Mouse (Mus musculus) kidney, embryonic 16.5 days (tissue): Measurements from ENCODE around the gene Hip1r. TPM values are rescaled to one million over a fixed set of nuclear protein-coding genes. Genes with fewer than 3 reads are reported as not detected.

Experiments used
- ATAC-seq: fragments of 200-750 bp; cut with Nextera tagmentation; 2 replicates; pipeline ENCODE4 v1.8.0; 2017; ENCODE audit warnings: moderate TSS enrichment; ENCODE audit not compliant: low FRiP score, low TSS enrichment
- H3K27ac ChIP-seq: fragments of 300-500 bp; sonication (generic); 2 replicates; pipeline ENCODE4 v1.5.1; 2014; ENCODE audit warnings: low read length
- H3K27me3 ChIP-seq: fragments of 300-500 bp; sonication (generic); 2 replicates; pipeline ENCODE4 v1.6.1; 2014; ENCODE audit warnings: low read length, control low read depth, mixed read lengths; ENCODE audit not compliant: insufficient read depth
- H3K36me3 ChIP-seq: fragments of 300-500 bp; sonication (generic); 2 replicates; pipeline ENCODE4 v1.6.1; 2014; ENCODE audit warnings: low read length, control low read depth, mixed read lengths; ENCODE audit not compliant: insufficient read depth
- H3K4me1 ChIP-seq: fragments of 300-500 bp; sonication (generic); 2 replicates; pipeline ENCODE4 v1.6.1; 2014; ENCODE audit warnings: low read length, control low read depth, mixed read lengths; ENCODE audit not compliant: insufficient read depth
- H3K4me2 ChIP-seq: fragments of 300-500 bp; sonication (generic); replicated peaks from 2 replicates; pipeline ENCODE4 v1.6.1; 2014; ENCODE audit warnings: low read depth, low read length
- H3K4me3 ChIP-seq: fragments of 300-500 bp; sonication (generic); 2 replicates; pipeline ENCODE4 v1.5.1; 2014; ENCODE audit warnings: mild to moderate bottlenecking, low read length
- H3K9ac ChIP-seq: fragments of 300-500 bp; sonication (generic); replicated peaks from 2 replicates; pipeline ENCODE4 v1.6.1; 2014; ENCODE audit warnings: low read length
- H3K9me3 ChIP-seq: fragments of 300-500 bp; sonication (generic); 2 replicates; pipeline ENCODE4 v1.6.1; 2016; ENCODE audit warnings: low read length, control low read depth
- WGBS: fragments of 180-500 bp; shearing (Covaris S2); extraction: QIAGEN DNeasy Blood & Tissue Kit; methylation state at CpG from one replicate; pipeline ENCODE4 v1.1.7; 2014; 5-methylcytosine and 5-hydroxymethylcytosine counted together
- polyA plus RNA-seq: library from polyadenylated mRNA; unstranded; fragments of >200 nt; fragmentation: Nextera tagmentation; extraction: Ambion mirVana; gene quantifications from 2 replicates; pipeline ENCODE4 v1.2.1, GENCODE M21; 2015

Gene Hip1r
- polyA plus RNA-seq, 1 experiment from 2014 or later, result 23.1 TPM

DNA sequence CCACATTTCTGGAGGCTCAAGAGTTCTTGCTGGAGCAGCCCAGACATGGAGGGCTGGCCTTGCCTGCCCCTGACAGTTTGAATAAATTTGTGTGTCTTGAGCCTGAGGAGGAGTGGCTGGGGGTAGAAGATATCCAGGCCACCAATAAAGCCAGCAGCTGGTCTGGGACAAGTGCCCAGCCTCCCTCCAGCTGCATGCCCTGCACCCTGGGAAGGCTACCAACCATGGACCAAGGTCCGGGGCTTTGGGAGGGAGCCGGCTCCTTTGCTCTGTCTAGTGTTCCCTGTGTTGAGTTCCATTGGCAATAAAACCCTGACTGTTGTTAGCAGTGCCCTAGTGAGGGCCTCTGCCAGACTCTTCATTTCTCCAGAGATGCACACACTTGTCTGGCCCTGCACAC, 29.4 kb downstream of the Hip1r start:
- Histone ChIP-seq H3K9me3 (no peaks in the 10 kb centered on the region), H3K27ac (no peak overlapping the region), H3K4me3 (no peak overlapping the region), H3K9ac (no peak overlapping the region), H3K36me3 (peaks cover 45% of the 10 kb centered on the region), H3K4me1 (peaks cover 12% of the 10 kb centered on the region), H3K4me2 (no peak overlapping the region), H3K27me3 (no peaks in the 10 kb centered on the region)
- whole genome bisulfite sequencing, result 42% methylated on average over 2 of the region's 2 CpGs
- 0 out of 2 replicates have a peak, but pooled peaks have one; percentile 10 for ATAC-seq

DNA sequence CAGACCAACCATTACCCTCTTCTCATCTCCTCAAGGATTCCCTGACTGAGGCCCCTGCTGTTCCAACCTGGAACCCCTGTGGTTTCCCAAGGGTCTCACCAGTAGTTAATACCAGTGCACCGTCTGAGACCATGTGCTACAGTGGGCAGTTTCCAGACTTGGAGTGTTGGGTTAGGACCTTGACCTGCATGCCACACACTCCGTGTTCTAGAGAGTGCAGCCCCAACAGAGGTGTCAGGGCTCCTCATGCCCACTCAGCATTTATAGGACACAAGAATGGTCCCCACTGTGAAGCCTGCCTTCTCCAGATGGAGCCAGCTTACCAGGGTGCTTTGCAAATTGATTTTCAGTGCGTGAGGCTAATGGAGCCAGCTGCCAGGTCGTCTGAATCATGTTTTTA, 29.9 kb downstream of the Hip1r start:
- H3K9me3 ChIP-seq, result no peaks in the 10 kb centered on the region
- no peak overlapping the region for H3K27ac ChIP-seq
- peaks cover 48% of the 10 kb centered on the region for H3K36me3 ChIP-seq
- H3K4me2 ChIP-seq, result no peak overlapping the region
- ATAC-seq, result no peak
- peaks cover 12% of the 10 kb centered on the region for H3K4me1 ChIP-seq
- H3K9ac ChIP-seq, result no peak overlapping the region
- no peak overlapping the region for H3K4me3 ChIP-seq
- WGBS, result 52% methylated on average over 4 of the region's 4 CpGs
- no peaks in the 10 kb centered on the region for H3K27me3 ChIP-seq

DNA sequence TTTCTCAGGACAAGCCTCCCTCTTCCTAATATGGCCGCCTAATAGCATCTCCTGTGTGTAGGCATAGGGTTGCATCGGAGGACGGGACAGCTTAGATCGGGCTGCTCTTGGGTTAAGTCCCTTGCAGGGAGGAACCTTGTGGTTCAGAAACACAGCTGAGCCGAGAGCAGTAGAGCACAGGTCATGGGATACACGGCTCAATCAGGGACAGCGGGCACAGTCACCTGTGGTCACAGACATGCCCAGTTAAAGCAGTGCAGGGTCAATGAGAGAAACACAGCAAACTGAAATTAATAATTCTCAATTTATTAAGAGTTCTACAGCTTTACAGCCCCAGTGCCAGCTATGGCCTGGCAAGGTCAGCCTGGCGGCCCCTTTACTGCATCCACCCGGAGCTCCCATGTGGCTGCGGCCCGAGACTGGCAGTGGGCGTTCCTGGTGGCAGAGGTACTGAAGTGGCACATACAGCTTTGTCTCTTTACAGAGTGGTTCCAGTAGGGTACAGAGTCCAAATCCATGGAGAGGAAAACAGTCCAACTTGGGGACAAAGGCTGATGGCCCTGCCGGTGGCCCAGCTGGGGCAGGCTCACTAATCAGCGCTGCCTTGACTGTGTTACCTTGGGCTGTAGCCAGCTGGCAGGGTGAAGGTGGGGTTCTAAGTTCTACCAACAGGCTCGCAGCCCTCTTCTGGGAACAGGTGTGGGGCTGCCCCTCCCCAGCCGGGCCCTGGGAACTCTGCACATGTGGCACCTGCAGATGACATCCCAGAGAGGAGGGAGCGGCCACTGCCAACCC, 31.1 kb downstream of the Hip1r start:
- H3K27me3 ChIP-seq, result no peaks in the 10 kb centered on the region
- H3K4me1 ChIP-seq, result peaks cover 12% of the 10 kb centered on the region
- 0 out of 2 replicates have a peak, but pooled peaks have one; percentile 17 for ATAC-seq
- 86% methylated on average over 17 of the region's 17 CpGs for WGBS
- no peaks in the 10 kb centered on the region for H3K9me3 ChIP-seq
- peaks cover 55% of the 10 kb centered on the region for H3K36me3 ChIP-seq
- H3K27ac ChIP-seq, result peak overlapping the region; percentile 44; the same call in 1 of the 2 replicates
- no peak overlapping the region for H3K4me3 ChIP-seq
- H3K9ac ChIP-seq, result no peak overlapping the region
- H3K4me2 ChIP-seq, result no peak overlapping the region

DNA sequence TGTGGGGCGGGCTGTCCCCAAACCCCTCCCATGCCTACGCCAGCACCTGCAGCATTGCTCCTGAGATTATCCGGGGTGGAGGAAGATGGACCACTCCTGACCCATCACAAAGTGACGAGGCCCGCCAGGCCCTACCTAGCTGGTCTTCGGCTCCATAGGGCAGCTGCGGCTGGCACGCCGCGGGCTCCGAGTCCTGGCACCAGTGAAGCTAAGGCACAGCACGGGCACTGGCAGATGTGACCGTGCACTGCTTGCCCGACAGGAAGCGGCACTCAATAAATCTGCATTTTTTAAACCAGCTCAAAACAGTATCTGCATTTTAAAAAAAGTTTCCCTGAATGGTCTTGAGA, 31.7 kb downstream of the Hip1r start:
- WGBS, result 92% methylated on average over 15 of the region's 15 CpGs
- H3K27ac ChIP-seq, result peak overlapping the region; percentile 44; the same call in 1 of the 2 replicates

DNA sequence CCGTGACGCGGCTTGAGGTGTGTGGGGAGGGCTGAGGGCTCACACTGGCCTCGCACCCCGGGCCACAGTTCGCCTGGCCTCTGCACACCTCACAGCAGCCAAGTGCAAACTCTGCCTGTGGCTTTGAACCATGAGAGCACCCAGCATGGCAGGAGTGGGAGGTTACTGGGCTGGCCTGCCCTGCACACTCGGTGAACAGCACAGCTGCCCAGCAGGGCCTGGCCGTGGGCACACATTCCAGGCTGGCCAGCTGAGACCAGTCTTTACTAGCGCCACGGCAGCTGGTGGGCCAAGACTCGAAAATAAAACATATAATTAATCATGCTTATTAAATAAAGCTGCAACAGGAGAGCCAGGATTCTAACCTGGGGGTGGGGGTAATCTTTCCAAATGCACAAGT, 32.2 kb downstream of the Hip1r start:
- Histone ChIP-seq H3K9ac (no peak overlapping the region), H3K4me3 (no peak overlapping the region), H3K36me3 (peaks cover 56% of the 10 kb centered on the region), H3K4me2 (no peak overlapping the region), H3K27ac (peak overlapping the region; percentile 44; the same call in 1 of the 2 replicates), H3K27me3 (no peaks in the 10 kb centered on the region), H3K9me3 (no peaks in the 10 kb centered on the region), H3K4me1 (peaks cover 21% of the 10 kb centered on the region)
- WGBS, result 72% methylated on average over 11 of the region's 11 CpGs
- ATAC-seq, result no peak

More for the DNA sequence above, 31.7 kb downstream of the Hip1r start:
- Histone ChIP-seq H3K4me2 (no peak overlapping the region), H3K9ac (no peak overlapping the region), H3K4me3 (no peak overlapping the region), H3K4me1 (peaks cover 16% of the 10 kb centered on the region), H3K36me3 (peaks cover 54% of the 10 kb centered on the region), H3K9me3 (no peaks in the 10 kb centered on the region), H3K27me3 (no peaks in the 10 kb centered on the region)
- no peak for ATAC-seq

DNA sequence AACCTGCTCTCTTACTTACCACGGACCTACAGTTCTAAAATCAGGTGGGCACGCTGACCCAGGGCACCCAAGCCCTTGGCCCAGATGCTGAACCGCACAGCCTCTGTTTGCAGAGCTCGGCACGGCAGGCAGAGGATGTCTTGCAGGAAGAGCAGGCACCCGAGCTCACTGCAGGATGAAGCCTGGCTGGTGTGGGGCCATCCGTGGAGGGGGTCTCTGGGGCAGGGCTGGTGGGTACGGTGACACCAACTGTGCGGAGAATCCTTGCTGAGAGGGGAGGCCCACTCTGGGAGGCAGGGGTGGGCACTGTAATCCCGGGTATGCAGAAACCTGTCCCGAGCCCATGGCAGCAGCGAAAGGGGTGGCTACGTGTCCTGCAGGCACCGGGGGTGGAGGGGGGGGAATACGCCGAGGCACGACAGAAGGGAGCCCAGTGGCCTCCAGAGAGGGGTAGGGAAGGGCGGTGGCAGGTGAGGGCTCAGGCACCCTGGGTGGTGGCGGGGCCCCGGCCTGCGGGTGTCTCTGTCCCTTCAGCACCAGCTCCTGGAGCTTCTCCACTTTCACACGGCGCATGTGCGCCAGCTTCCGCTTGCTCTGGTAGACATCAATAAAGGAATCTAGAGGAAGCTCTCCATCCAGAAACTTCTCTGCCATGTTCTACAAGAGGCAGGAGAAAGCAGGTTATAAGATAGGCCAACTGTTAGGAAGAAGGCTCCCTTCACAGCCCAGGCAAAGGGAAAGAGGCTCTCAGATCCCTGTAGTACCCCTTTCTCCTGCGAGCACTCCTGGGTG, 32.9 kb downstream of the Hip1r start:
- Histone ChIP-seq H3K4me2 (no peak overlapping the region), H3K9ac (no peak overlapping the region), H3K27ac (peak overlapping the region; percentile 56), H3K27me3 (no peaks in the 10 kb centered on the region), H3K36me3 (peaks cover 56% of the 10 kb centered on the region), H3K4me3 (no peak overlapping the region), H3K4me1 (peaks cover 27% of the 10 kb centered on the region), H3K9me3 (no peaks in the 10 kb centered on the region)
- ATAC-seq, result no peak
- 84% methylated on average over 26 of the region's 26 CpGs for WGBS

DNA sequence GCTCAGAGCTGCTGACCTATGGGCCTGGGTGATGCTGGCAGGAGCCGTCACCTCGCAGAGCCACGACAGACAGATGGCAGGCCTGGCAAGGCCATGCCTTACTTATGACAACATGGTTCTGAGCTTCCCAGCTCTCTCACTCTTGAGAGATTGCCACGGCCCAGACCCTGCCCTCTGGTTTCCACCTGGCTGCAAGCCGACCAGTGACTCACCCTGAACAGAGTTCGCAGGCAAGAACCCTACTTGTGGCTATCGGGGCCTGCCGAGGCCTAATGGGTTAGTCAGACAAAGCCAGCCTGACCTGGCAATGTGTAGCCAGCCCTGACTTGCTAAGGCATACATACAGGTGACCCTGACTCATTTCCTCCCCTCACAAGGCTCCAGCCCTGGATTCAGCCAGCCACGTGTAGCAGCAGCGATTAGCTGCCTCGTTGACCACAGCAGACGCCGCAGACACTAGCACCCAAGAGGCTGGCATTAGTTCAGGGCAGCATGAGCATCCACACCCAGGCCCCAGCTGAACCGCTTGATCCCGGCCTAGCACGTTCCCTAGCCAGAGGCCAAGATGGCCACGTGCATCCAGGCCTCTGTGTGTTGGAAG, 33.6 kb downstream of the Hip1r start:
- 78% methylated on average over 17 of the region's 17 CpGs for WGBS
- ATAC-seq, result 0 out of 2 replicates have a peak, but pooled peaks have one; percentile 12
- H3K36me3 ChIP-seq, result peaks cover 56% of the 10 kb centered on the region
- peak overlapping the region; percentile 56 for H3K27ac ChIP-seq
- no peaks in the 10 kb centered on the region for H3K27me3 ChIP-seq
- H3K4me2 ChIP-seq, result no peak overlapping the region
- no peaks in the 10 kb centered on the region for H3K9me3 ChIP-seq
- H3K4me3 ChIP-seq, result no peak overlapping the region
- H3K4me1 ChIP-seq, result peaks cover 35% of the 10 kb centered on the region
- H3K9ac ChIP-seq, result no peak overlapping the region

DNA sequence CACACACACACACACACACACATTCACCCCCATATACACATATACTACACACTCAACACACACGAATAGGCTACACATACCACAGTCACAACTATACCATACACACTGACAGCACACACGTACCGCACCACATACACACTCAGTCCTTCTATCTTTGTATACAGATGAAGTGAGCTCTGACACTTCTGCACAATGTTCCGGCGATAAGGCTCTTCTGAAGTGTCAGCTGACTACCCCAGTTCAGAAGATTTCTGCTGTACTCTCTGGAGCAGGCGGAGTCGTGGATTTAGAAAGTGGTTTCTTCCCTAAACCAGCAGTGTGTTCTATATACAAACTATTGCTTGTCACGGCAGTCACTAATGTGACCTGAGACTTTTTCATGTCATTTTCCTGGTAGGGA, 36.6 kb downstream of the Hip1r start:
- Histone ChIP-seq H3K27ac (peak overlapping the region; percentile 82; the same call in 1 of the 2 replicates), H3K36me3 (peaks cover 39% of the 10 kb centered on the region)

DNA sequence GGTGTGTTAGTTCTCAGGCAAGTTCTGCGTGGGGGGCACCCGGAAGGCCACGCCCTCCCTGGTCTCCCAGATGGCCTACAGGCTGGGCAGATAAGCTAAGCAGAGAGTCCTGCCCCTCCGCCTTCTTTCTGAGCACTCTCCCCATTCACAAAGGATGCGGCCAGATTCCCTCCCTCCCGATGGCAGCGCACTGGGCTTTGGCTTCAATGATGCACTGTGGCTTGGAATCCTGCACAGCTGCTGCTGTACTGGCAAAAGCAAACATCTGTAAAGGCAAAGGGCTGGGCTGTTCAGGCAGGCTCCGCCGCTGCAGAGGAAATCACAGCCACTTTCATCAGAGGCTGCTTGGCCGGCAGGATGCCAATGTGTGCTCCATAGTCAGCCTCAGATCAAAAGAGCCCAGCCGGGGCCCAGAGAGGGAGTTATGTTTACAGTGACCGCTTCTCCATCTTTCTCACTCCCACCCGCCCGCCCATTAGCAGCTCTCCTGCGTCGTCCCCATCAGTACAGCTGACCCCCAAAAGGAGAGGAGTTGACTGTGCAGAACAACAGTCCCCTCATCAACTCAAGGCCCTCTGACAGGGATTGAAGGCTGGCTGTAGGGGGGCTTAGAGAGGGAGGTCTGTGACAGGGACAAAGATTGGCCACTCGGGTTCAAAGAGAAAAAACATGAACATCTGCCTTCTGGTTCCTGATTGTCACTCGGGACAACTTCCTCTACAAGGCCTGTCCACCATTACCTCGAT, 37.7 kb downstream of the Hip1r start:
- ATAC-seq, result peak; percentile 67
- Histone ChIP-seq H3K4me3 (no peak overlapping the region), H3K4me1 (peaks cover 62% of the 10 kb centered on the region), H3K27me3 (no peaks in the 10 kb centered on the region), H3K4me2 (peak overlapping the region; percentile 34), H3K9me3 (no peaks in the 10 kb centered on the region), H3K9ac (no peak overlapping the region; the same call in 1 of the 2 replicates), H3K36me3 (peaks cover 29% of the 10 kb centered on the region), H3K27ac (peak overlapping the region; percentile 82)
- WGBS, result 5% methylated on average over 19 of the region's 19 CpGs

More for the DNA sequence above, 36.6 kb downstream of the Hip1r start:
- H3K4me2 ChIP-seq, result no peak overlapping the region
- no peak for ATAC-seq
- WGBS, result 90% methylated on average over 8 of the region's 8 CpGs
- H3K4me1 ChIP-seq, result peaks cover 53% of the 10 kb centered on the region
- no peaks in the 10 kb centered on the region for H3K9me3 ChIP-seq
- H3K27me3 ChIP-seq, result no peaks in the 10 kb centered on the region
- H3K4me3 ChIP-seq, result no peak overlapping the region
- no peak overlapping the region for H3K9ac ChIP-seq
